Mouse (Mus musculus) brown adipose tissue, adult 24 weeks (tissue): ENCODE measurements around the gene Prrc2a. TPM values are rescaled to one million over a fixed set of nuclear protein-coding genes. Genes with fewer than 3 reads are reported as not detected.

Experiments
- polyA plus RNA-seq: library from polyadenylated mRNA; stranded (reverse); fragments of >200 nt; gene quantifications from 2 replicates; pipeline ENCODE4 v1.2.4, GENCODE M21; 2012; ENCODE audit not compliant: missing spikeins, insufficient read depth, insufficient read length

The Prrc2a gene
- polyA plus RNA-seq, 1 experiment, result 42.9 TPM

Other genes starting within 250 kb of the Prrc2a start
- gene Neu1, start 233.6 kb downstream of the Prrc2a start, polyA plus RNA-seq, result 9.1 and 10.2 TPM in 2 replicates
- 5.2 and 26.8 TPM in 2 replicates for gene Hspa1b, start 205.7 kb downstream of the Prrc2a start, polyA plus RNA-seq
- not detected in 2 replicates for gene Gm20481, start 195.0 kb downstream of the Prrc2a start, polyA plus RNA-seq
- gene Hspa1a, start 192.7 kb downstream of the Prrc2a start, polyA plus RNA-seq, result 6.3 and 18.9 TPM in 2 replicates
- 0.48 and 0.71 TPM in 2 replicates for gene Hspa1l, start 192.2 kb downstream of the Prrc2a start, polyA plus RNA-seq
- 22.4 and 29.8 TPM in 2 replicates for gene Lsm2, start 183.0 kb downstream of the Prrc2a start, polyA plus RNA-seq
- 12.7 and 14.2 TPM in 2 replicates for gene Vars, start 163.9 kb downstream of the Prrc2a start, polyA plus RNA-seq
- gene Vwa7, start 148.3 kb downstream of the Prrc2a start, polyA plus RNA-seq, result not detected in 2 replicates
- gene Sapcd1, start 136.9 kb downstream of the Prrc2a start, polyA plus RNA-seq, result not detected in 2 replicates
- not detected in 2 replicates for gene Msh5, start 118.2 kb downstream of the Prrc2a start, polyA plus RNA-seq
- 13.6 and 16.8 TPM in 2 replicates for gene Clic1, start 114.9 kb downstream of the Prrc2a start, polyA plus RNA-seq
- gene Ddah2, start 105.9 kb downstream of the Prrc2a start, polyA plus RNA-seq, result 9.4 and 11.6 TPM in 2 replicates
- not detected in 2 replicates for gene Ly6g6c, start 99.5 kb downstream of the Prrc2a start, polyA plus RNA-seq
- gene Mpig6b, start 98.7 kb downstream of the Prrc2a start, polyA plus RNA-seq, result not detected in 2 replicates
- gene Ly6g6e, start 88.0 kb downstream of the Prrc2a start, polyA plus RNA-seq, result not detected in 2 replicates
- gene Ly6g6d, start 86.8 kb downstream of the Prrc2a start, polyA plus RNA-seq, result 3.0 TPM in 1 of 2 replicates, not detected in the other
- gene Ly6g6f, start 79.3 kb downstream of the Prrc2a start, polyA plus RNA-seq, result not detected in 2 replicates
- gene Abhd16a, start 75.6 kb downstream of the Prrc2a start, polyA plus RNA-seq, result 43.3 and 44.8 TPM in 2 replicates
- not detected in 2 replicates for gene Ly6g5c, start 56.6 kb downstream of the Prrc2a start, polyA plus RNA-seq
- not detected in 2 replicates for gene Ly6g5b, start 49.5 kb downstream of the Prrc2a start, polyA plus RNA-seq
- 7.9 and 12.8 TPM in 2 replicates for gene Gpank1, start 43.4 kb downstream of the Prrc2a start, polyA plus RNA-seq
- gene Csnk2b, start 42.8 kb downstream of the Prrc2a start, polyA plus RNA-seq, result 138 and 147 TPM in 2 replicates
- gene D17H6S53E, start 38.5 kb downstream of the Prrc2a start, polyA plus RNA-seq, result 12.8 and 17.2 TPM in 2 replicates
- gene Apom, start 32.8 kb downstream of the Prrc2a start, polyA plus RNA-seq, result not detected in 2 replicates
- 119 and 160 TPM in 2 replicates for gene Bag6, start 29.7 kb downstream of the Prrc2a start, polyA plus RNA-seq
- 10.5 and 14.3 TPM in 2 replicates for gene Aif1, start 11.2 kb upstream of the Prrc2a start, polyA plus RNA-seq
- 12.2 and 16.4 TPM in 2 replicates for gene Lst1, start 23.5 kb upstream of the Prrc2a start, polyA plus RNA-seq
- not detected in 2 replicates for gene Ltb, start 29.5 kb upstream of the Prrc2a start, polyA plus RNA-seq
- not detected in 2 replicates for gene Tnf, start 37.1 kb upstream of the Prrc2a start, polyA plus RNA-seq
- gene Lta, start 40.5 kb upstream of the Prrc2a start, polyA plus RNA-seq, result not detected in 2 replicates
- not detected in 2 replicates for gene Gm16181, start 55.9 kb upstream of the Prrc2a start, polyA plus RNA-seq
- gene Atp6v1g2, start 68.8 kb upstream of the Prrc2a start, polyA plus RNA-seq, result 2.7 and 4.0 TPM in 2 replicates
- 5.2 and 6.7 TPM in 2 replicates for gene Nfkbil1, start 70.9 kb upstream of the Prrc2a start, polyA plus RNA-seq
- 50.5 and 57.9 TPM in 2 replicates for gene Ddx39b, start 76.8 kb upstream of the Prrc2a start, polyA plus RNA-seq
- 284 and 411 TPM in 2 replicates for gene H2-D1, start 97.8 kb upstream of the Prrc2a start, polyA plus RNA-seq
- 0.40 TPM in 1 of 2 replicates, not detected in the other for gene H2-Q1, start 155.5 kb upstream of the Prrc2a start, polyA plus RNA-seq
- not detected in 2 replicates for gene H2-Q2, start 177.3 kb upstream of the Prrc2a start, polyA plus RNA-seq
- gene H2-Q4, start 214.7 kb upstream of the Prrc2a start, polyA plus RNA-seq, result 12.3 and 19.2 TPM in 2 replicates